Mouse (Mus musculus) midbrain, embryonic 10.5 days (tissue): ENCODE measurements around the gene Arid1b. TPM values are rescaled to one million over a fixed set of nuclear protein-coding genes. Genes with fewer than 3 reads are reported as not detected.

ENCODE experiments used
- DNase-seq: peaks from one replicate; pipeline ENCODE4 v3.0.0-alpha.2; 2017; ENCODE audit warnings: low spot score
- H3K27ac ChIP-seq: fragments of 300-500 bp; sonication (generic); replicated peaks from 2 replicates; pipeline ENCODE4 v1.5.1; 2016; ENCODE audit warnings: mild to moderate bottlenecking
- H3K27me3 ChIP-seq: fragments of 300-500 bp; sonication (generic); 2 replicates; pipeline ENCODE4 v1.6.1; 2016; ENCODE audit warnings: low read depth, mild to moderate bottlenecking; ENCODE audit not compliant: poor library complexity, severe bottlenecking
- H3K36me3 ChIP-seq: fragments of 300-500 bp; sonication (generic); 2 replicates; pipeline ENCODE4 v1.6.1; 2016; ENCODE audit warnings: mild to moderate bottlenecking, moderate library complexity
- H3K4me1 ChIP-seq: fragments of 300-500 bp; sonication (generic); 2 replicates; pipeline ENCODE4 v1.6.1; 2016
- H3K4me3 ChIP-seq: fragments of 300-500 bp; sonication (generic); 2 replicates; pipeline ENCODE4 v1.5.1; 2016; ENCODE audit warnings: mild to moderate bottlenecking, moderate library complexity
- H3K9me3 ChIP-seq: fragments of 300-500 bp; sonication (generic); replicated peaks from 2 replicates; pipeline ENCODE4 v1.6.1; 2016; ENCODE audit warnings: mild to moderate bottlenecking
- WGBS: fragments of 180-500 bp; shearing (Covaris S2); methylation state at CpG from one replicate; pipeline ENCODE4 v1.1.7; 2016; 5-methylcytosine and 5-hydroxymethylcytosine counted together
- polyA plus RNA-seq: library from polyadenylated mRNA; unstranded; fragments of >200 nt; fragmentation: Nextera tagmentation; extraction: Ambion mirVana; gene quantifications from 2 replicates; pipeline ENCODE4 v1.2.1, GENCODE M21; 2016

The Arid1b gene
- polyA plus RNA-seq, 1 experiment from 2014 or later, result 8.9 TPM

DNA sequence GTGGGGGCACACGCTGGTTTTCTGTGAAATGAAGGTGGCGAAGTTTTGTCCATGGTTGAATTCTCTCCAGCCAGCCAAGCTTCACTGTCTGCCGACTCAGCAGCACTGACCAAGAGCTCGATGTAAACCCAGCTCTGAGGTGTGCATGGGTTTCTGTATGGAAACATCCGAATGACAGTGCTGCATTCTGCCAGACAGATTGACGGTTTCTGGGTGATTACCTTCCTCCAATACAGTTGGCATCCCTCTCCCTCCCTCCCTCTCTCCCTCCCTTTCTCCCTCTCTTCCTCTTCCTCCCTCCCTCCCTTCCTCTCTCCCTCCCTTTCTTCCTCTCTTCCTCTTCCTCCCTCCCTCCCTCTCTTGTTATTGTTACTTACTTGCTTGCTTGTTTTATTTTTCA lies 219.3 kb downstream of the Arid1b start:
- Histone ChIP-seq H3K4me3 (no peak overlapping the region), H3K27me3 (no peaks in the 10 kb centered on the region), H3K36me3 (no peaks in the 10 kb centered on the region), H3K9me3 (no peaks in the 10 kb centered on the region), H3K27ac (no peak overlapping the region), H3K4me1 (peaks cover 27% of the 10 kb centered on the region)
- no peak for DNase-seq
- 80% methylated on average over 6 of the region's 6 CpGs for WGBS

DNA sequence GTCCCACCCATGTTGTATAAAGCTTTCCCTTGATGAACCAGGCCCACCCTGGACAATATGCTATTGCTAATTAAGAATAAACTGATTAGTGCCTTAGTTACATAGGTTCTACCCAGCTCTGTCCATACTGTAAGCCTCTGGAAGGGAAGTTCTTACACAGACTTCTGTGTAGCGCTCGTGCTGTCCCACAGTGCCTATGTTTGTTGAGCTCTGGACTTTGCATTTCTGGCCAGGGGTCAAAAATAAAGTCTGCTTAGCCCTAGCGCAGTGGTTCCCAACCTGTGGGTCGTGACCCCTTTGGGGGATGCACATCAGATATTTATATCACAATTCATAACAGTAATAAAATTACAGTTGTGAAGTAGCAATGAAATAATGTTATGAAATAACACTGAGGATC lies 221.2 kb downstream of the Arid1b start:
- 91% methylated on average over 4 of the region's 4 CpGs for WGBS
- Histone ChIP-seq H3K9me3 (no peaks in the 10 kb centered on the region), H3K4me1 (peaks cover 28% of the 10 kb centered on the region), H3K27ac (no peak overlapping the region), H3K4me3 (no peak overlapping the region), H3K27me3 (no peaks in the 10 kb centered on the region), H3K36me3 (no peaks in the 10 kb centered on the region)
- DNase-seq, result no peak

DNA sequence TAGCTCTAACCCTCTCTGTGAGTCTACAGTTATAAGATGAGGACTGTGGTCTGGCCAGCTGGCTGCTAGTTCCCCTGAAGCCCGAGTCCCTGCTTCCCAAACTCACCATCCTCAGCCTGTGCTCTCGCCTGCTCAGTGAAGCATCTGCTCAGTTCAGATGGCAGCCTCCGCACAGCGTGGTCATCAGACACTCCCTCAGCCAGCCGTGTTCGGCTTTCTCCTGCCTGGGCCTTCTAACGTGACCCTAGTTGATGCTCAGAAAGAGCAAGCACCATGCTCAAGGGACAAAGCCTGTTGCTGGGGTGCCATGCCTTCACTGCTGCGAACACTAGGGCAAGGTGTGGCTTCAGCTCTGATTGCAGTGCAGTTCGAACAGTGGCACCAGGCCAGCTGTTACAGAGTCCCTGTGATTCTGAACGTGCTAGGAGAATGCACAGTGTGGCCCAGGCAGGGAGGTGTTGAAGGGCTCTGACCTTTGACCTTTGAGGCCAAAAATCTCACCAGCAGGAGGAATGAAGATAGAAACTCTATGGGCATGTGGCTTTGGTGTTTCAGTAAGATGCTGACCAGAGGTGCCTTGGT lies 222.9 kb downstream of the Arid1b start:
- Histone ChIP-seq H3K4me1 (peaks cover 40% of the 10 kb centered on the region), H3K36me3 (no peaks in the 10 kb centered on the region), H3K27me3 (no peaks in the 10 kb centered on the region), H3K9me3 (no peaks in the 10 kb centered on the region), H3K4me3 (no peak overlapping the region), H3K27ac (peak overlapping the region; percentile 64)
- WGBS, result 51% methylated on average over 10 of the region's 10 CpGs
- DNase-seq, result no peak

DNA sequence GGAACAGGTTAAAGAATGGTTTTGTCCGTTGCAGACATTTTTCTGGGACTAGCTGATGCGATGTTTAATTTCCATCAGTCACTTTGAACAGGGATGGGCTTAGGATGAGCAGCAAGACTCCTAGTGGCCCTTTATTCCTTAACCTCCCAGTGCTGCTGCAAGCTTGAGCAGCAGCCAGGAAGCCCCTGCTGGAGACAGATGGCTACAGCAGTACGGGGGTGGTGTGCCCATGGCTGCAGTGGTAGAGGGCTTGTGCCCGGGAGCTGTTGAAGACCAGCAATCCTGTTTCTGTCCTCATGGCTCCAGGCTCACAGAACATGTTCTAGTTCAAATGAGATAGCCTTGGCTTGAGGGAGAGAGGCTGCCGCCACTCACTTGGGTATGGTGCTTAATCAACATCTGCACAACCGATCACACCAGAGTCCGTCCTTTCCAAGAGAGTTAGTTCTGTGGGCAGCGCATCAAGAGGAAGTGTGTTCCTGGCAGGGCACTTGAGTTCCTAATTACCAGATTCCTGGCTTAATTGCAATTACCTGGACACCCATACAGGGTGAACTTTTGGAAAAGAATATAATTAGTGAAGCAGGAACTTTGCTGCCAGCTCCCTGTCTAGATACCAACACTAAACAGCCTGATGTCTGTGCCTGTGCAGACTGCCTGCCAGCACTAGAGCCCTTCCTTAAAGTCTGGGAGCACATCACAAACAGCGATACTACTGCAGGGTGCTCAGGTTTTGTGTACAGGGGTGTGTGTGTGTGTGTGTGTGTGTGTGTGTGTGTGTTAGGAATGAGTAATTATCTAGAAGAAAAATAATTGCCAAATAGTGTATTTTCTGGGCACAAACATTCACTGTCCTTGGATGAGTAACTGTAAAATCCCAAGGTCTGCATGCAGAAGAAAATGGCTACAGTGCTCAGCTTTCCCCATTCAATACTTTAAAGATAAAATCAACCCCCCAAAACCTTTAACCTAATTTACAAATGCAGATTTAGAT lies 224.0 kb downstream of the Arid1b start:
- no peak for DNase-seq
- H3K4me1 ChIP-seq, result peaks cover 36% of the 10 kb centered on the region
- H3K9me3 ChIP-seq, result no peaks in the 10 kb centered on the region

DNA sequence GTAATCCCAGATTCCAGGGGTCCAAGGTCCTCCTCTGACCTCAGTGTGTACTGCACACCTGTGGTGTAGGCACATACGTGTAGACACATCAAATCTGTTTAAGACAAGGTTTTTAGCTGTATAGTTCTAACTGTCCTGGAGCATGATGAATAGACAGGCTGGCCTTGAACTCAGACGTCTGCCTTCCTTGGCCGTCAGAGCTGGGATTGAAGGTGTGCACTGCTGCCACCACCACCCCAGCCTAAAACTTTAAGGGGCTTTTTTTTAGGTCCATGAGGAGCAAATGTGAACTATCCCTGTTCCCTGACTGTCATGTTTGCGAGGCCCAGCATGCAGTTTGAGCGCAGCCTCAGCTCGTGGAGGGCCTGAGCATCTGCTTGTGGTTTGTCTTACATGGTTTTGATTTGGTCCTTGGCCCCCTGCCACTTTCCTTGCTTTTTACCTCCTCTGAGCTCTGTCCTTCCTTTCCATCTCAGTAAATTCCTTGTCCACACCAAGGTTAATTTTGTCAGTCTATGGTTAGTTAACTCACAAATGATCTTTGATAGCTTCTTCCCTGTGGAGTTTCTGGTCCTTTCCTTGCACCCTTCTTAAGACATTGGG lies 224.9 kb downstream of the Arid1b start:
- WGBS, result 75% methylated on average over 6 of the region's 6 CpGs
- Histone ChIP-seq H3K27me3 (no peaks in the 10 kb centered on the region), H3K36me3 (no peaks in the 10 kb centered on the region), H3K4me1 (peaks cover 35% of the 10 kb centered on the region), H3K4me3 (no peak overlapping the region), H3K9me3 (no peaks in the 10 kb centered on the region), H3K27ac (no peak overlapping the region)
- no peak for DNase-seq

More for the DNA sequence above, 224.0 kb downstream of the Arid1b start:
- WGBS, result 84% methylated on average over 9 of the region's 9 CpGs
- no peaks in the 10 kb centered on the region for H3K27me3 ChIP-seq
- no peak overlapping the region for H3K4me3 ChIP-seq
- no peak overlapping the region for H3K27ac ChIP-seq
- H3K36me3 ChIP-seq, result no peaks in the 10 kb centered on the region

DNA sequence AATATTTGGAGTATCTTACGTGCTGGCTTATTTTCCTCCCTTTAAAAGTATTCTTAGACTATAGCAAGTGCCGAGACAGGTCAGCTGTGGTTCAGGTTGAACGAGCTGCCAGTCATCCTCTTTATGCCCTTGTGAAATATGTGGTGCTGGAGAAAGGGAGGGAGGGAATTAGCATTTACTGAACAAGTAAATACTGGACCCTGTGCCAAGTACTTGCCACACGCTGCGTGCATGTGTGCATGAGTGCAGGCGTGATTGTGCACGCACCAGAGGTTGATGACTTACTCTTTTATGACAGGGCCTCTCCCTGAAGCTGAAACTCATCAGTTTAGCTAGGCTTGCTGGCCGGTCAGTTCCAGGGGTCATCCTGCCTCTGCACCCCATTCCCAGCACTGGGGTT lies 226.9 kb downstream of the Arid1b start:
- no peak overlapping the region for H3K4me3 ChIP-seq
- H3K27ac ChIP-seq, result 0 out of 2 replicates have a peak overlapping the region, but pooled peaks have one; percentile 28
- no peaks in the 10 kb centered on the region for H3K27me3 ChIP-seq
- DNase-seq, result no peak
- no peaks in the 10 kb centered on the region for H3K9me3 ChIP-seq
- peaks cover 35% of the 10 kb centered on the region for H3K4me1 ChIP-seq
- WGBS, result 77% methylated on average over 8 of the region's 8 CpGs
- no peaks in the 10 kb centered on the region for H3K36me3 ChIP-seq

DNA sequence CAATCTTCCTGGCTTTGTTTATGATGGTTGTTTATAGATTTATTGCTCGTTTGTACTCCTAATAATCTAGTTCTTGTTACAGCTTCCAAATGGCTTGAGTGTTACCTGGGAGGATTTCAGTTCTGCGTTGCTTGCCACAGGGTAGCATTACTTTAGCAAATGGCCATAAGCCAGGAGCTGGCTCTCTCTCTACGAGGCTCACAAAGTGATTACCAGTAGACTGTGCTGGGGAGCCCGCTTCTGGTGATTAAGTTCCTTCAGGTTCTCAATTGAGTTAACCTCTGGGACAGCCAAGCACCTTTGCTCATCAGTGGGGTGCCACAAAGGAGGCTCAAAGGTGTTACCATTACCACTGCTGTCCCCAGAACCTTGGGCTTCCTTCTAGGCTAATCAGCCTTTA lies 227.4 kb downstream of the Arid1b start:
- Histone ChIP-seq H3K27ac (no peak overlapping the region; the same call in 1 of the 2 replicates), H3K36me3 (no peaks in the 10 kb centered on the region), H3K27me3 (no peaks in the 10 kb centered on the region), H3K4me3 (no peak overlapping the region), H3K4me1 (peaks cover 35% of the 10 kb centered on the region), H3K9me3 (no peaks in the 10 kb centered on the region)
- WGBS, result 78% methylated on average over 4 of the region's 4 CpGs
- DNase-seq, result no peak

DNA sequence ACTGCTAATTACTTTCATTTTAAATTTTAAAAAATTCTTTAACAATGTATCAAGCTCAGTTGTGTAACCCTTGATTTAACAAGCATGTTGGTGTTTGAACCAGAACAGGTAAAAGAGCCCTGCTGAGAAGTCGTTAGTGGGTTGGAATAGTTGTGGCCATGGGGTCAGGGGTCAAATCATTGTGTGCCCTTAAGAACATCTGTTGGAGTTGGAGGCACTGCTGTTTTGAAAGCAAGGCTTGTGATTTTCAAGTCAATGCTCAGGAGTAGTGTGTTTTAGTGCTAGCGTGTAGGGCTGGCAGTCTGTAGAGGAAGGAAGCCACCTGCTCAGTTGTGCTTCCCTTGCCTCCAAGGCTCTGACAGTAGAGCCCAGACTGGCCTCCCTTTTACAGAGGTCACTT lies 228.7 kb downstream of the Arid1b start:
- H3K4me3 ChIP-seq, result no peak overlapping the region
- peaks cover 25% of the 10 kb centered on the region for H3K4me1 ChIP-seq
- no peaks in the 10 kb centered on the region for H3K36me3 ChIP-seq
- no peak for DNase-seq
- 13% methylated on average over 2 of the region's 2 CpGs for WGBS
- no peak overlapping the region for H3K27ac ChIP-seq
- no peaks in the 10 kb centered on the region for H3K27me3 ChIP-seq
- no peaks in the 10 kb centered on the region for H3K9me3 ChIP-seq

DNA sequence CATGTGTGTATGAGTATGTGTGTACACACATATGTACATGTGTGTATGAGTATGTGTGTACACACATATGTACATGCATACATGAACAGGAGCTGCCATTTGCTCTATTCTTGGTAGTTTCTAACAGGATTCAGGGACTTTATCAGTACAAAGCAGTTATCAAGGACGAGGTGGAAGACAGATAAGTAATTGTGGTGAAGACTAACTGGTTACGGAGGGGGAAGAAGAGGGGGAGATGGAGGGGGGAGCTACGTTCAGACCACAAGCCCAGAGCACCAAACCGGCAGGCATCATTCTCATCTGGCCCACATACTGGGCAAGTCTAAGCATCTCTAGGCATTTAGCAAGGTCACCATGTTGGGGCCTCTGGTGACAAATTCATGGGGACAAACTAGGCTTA lies 230.8 kb downstream of the Arid1b start:
- Histone ChIP-seq H3K4me1 (peaks cover 34% of the 10 kb centered on the region), H3K4me3 (no peak overlapping the region), H3K27me3 (no peaks in the 10 kb centered on the region), H3K9me3 (no peaks in the 10 kb centered on the region), H3K27ac (no peak overlapping the region), H3K36me3 (no peaks in the 10 kb centered on the region)
- 95% methylated on average over 4 of the region's 4 CpGs for WGBS
- no peak for DNase-seq

DNA sequence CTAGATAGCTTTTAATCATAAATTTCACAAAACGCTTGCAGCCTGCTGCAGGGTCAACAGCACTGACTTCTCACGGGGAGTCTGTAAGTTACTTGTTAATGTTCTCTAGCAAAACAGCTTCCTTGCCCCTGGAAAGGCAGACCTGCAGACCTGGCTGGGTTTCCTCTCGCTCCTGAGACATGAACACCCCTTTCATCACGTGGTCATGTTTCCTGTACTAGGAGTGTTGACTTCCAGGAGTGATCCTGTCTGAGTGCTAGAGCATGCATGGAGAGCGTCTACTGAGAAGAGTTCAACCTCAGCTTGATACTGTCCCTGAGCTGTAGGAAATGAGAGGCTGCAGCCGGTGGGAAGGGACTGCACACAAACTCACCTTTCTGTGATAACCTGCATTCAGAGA lies 233.0 kb downstream of the Arid1b start:
- Histone ChIP-seq H3K27ac (no peak overlapping the region), H3K4me3 (no peak overlapping the region), H3K27me3 (no peaks in the 10 kb centered on the region), H3K9me3 (no peaks in the 10 kb centered on the region), H3K36me3 (no peaks in the 10 kb centered on the region), H3K4me1 (peaks cover 18% of the 10 kb centered on the region)
- DNase-seq, result no peak
- 89% methylated on average over 6 of the region's 6 CpGs for WGBS

DNA sequence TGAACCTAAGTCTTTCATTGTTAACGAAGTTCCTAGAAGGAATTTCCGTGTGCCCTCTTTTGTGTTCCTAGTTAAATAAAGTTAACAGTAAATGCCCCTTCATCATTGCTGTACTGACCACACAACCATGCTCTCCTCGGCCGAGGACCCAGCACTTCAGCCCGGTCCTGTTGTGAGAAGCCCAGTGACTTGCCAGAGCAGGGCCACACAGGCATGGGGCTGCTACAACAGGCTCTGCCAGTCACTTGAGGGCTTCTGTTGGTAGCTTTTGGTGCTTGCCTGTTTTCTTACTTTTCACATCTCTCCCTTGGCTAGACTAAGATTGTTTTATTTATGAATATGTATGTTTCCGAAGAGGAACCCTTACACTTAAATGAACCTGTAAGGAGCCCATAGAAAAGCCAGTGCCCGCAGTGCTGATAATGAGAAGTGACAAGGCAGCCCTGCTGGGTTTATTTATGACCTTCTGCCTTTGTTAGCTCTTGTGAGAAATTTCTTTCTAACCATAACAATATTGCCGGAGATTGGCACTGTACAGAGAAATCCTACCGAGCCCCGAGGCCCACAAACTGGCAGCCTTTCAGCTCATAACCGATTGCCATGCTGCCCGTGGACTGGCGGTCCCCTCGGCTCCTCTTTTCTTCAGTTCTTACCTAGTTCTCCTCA lies 234.0 kb downstream of the Arid1b start:
- Histone ChIP-seq H3K4me3 (no peak overlapping the region), H3K27ac (no peak overlapping the region)
- DNase-seq, result no peak

DNA sequence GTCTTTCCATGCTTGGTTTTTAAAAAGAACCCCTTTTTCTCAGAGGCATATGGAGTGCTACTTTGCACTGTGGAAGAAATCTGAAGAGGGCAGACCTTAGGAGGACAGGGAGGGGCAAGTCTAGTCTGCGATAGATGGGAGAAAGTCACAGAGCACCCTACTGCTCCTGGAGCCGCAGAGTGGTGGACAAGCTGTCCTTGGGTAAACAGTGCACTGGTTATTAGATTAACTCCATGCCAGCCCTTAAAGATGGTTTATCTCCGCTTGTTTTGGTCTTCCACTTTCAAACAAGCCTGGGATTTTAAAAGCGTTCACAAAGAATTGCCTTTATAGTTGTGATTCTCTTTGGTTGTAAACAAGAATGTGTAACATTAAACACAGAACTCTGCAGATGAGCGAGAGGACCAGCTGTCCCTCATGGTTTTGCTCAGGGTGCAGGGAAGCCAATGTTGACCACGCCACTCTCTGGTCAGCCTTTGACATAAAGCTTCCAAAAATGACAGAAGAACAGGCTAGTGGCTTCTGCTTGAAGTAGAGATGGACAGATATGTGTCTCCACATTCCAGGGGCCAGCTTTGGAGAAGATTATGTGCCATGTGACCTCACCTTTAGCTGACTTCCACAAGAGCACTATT lies 234.6 kb downstream of the Arid1b start:
- WGBS, result 81% methylated on average over 6 of the region's 6 CpGs
- no peaks in the 10 kb centered on the region for H3K9me3 ChIP-seq
- DNase-seq, result no peak
- no peak overlapping the region for H3K27ac ChIP-seq
- H3K27me3 ChIP-seq, result no peaks in the 10 kb centered on the region
- peaks cover 9% of the 10 kb centered on the region for H3K4me1 ChIP-seq
- H3K4me3 ChIP-seq, result no peak overlapping the region
- H3K36me3 ChIP-seq, result no peaks in the 10 kb centered on the region

More for the DNA sequence above, 234.0 kb downstream of the Arid1b start:
- H3K9me3 ChIP-seq, result no peaks in the 10 kb centered on the region
- WGBS, result 89% methylated on average over 14 of the region's 14 CpGs
- no peaks in the 10 kb centered on the region for H3K27me3 ChIP-seq
- no peaks in the 10 kb centered on the region for H3K36me3 ChIP-seq
- peaks cover 11% of the 10 kb centered on the region for H3K4me1 ChIP-seq
